Mouse (Mus musculus) mouse trophoblast stem cell (cell line): Measurements from ENCODE around the gene Selenok.

Experiments used
- in situ Hi-C, 2 experiments: fragments of 300-500 bp; cut with MseI, MboI; formaldehyde crosslinking; loops; 2 replicates in 1 of 2; 3 replicates in 1 of 2; pipeline ENCODE4 v1.15.1; 2025

Gene Selenok

GRCm38 (mm10) chr14:29968075-29968821, at the start of gene Selenok:
Selenok (plus strand) TSS chr14:29968308.
- in situ Hi-C loops, result no loop called here

GRCm38 (mm10) chr14:29928966-29929365, 39.1 kb upstream of the Selenok start:
- in situ Hi-C loops, result loop anchor here (25.0 kb wide), 4 partner anchors 217 to 817 kb away; partner anchors contain the start of gene Cacna2d3 (in 1 of the 2)

GRCm38 (mm10) chr14:29935516-29935915, 32.6 kb upstream of the Selenok start:
- in situ Hi-C loops, result loop anchor here (25.0 kb wide), 4 partner anchors 223 to 823 kb away; partner anchors contain the start of gene Cacna2d3 (in 1 of the 2)

GRCm38 (mm10) chr14:29937466-29937865, 30.6 kb upstream of the Selenok start:
- in situ Hi-C loops, result loop anchor here (25.0 kb wide), 4 partner anchors 225 to 825 kb away; partner anchors contain the start of gene Cacna2d3 (in 1 of the 2)

GRCm38 (mm10) chr14:29939600-29940312, 28.4 kb upstream of the Selenok start:
- in situ Hi-C loops, result loop anchor here (25.0 kb wide), 4 partner anchors 227 to 827 kb away; partner anchors contain the start of gene Cacna2d3 (in 1 of the 2)

GRCm38 (mm10) chr14:29940313-29940812, 27.7 kb upstream of the Selenok start:
- in situ Hi-C loops, result loop anchor here (25.0 kb wide), 4 partner anchors 228 to 828 kb away; partner anchors contain the start of gene Cacna2d3 (in 1 of the 2)

GRCm38 (mm10) chr14:29940877-29941276, 27.2 kb upstream of the Selenok start:
- in situ Hi-C loops, result loop anchor here (25.0 kb wide), 4 partner anchors 229 to 829 kb away; partner anchors contain the start of gene Cacna2d3 (in 1 of the 2)

GRCm38 (mm10) chr14:29946761-29947309, 21.3 kb upstream of the Selenok start:
- in situ Hi-C loops, result loop anchor here (25.0 kb wide), 4 partner anchors 235 to 835 kb away; partner anchors contain the start of gene Cacna2d3 (in 1 of the 2)

- in situ Hi-C loops, result no loop called here
Observed at GRCm38 (mm10) chr14:29950805-29951204, 17.3 kb upstream of the Selenok start.

GRCm38 (mm10) chr14:29957393-29957792, 10.7 kb upstream of the Selenok start:
- in situ Hi-C loops, result no loop called here

- in situ Hi-C loops, result no loop called here
Observed at GRCm38 (mm10) chr14:29967611-29968010, 497 bp upstream of the Selenok start.

- in situ Hi-C loops, result no loop called here
Observed at GRCm38 (mm10) chr14:29971446-29971845, 3.3 kb downstream of the Selenok start.

GRCm38 (mm10) chr14:29971993-29972392, 3.9 kb downstream of the Selenok start:
- in situ Hi-C loops, result no loop called here

GRCm38 (mm10) chr14:29976927-29977326, 8.8 kb downstream of the Selenok start:
- in situ Hi-C loops, result no loop called here

- in situ Hi-C loops, result no loop called here
Observed at GRCm38 (mm10) chr14:29978254-29979204, 10.4 kb downstream of the Selenok start, which contains the start of gene Actr8. Actr8 (plus strand) TSS chr14:29978337.

GRCm38 (mm10) chr14:29980447-29981205, 12.5 kb downstream of the Selenok start:
- in situ Hi-C loops, result no loop called here

GRCm38 (mm10) chr14:29986096-29986495, 18.0 kb downstream of the Selenok start:
- in situ Hi-C loops, result no loop called here

- in situ Hi-C loops, result no loop called here
Observed at GRCm38 (mm10) chr14:29987276-29987675, 19.2 kb downstream of the Selenok start.

- in situ Hi-C loops, result no loop called here
Observed at GRCm38 (mm10) chr14:29987739-29988138, 19.6 kb downstream of the Selenok start.

GRCm38 (mm10) chr14:29988337-29988736, 20.2 kb downstream of the Selenok start:
- in situ Hi-C loops, result no loop called here
